Mouse (Mus musculus) CH12.LX (cell line): ENCODE results near the gene Fah. TPM values are rescaled to one million over a fixed set of nuclear protein-coding genes. Genes with fewer than 3 reads are reported as not detected.

Experiments
- DNase-seq: peaks from one replicate; pipeline ENCODE4 v3.0.0-alpha.2; 2013; ENCODE audit errors: extremely low read depth
- H3K27ac ChIP-seq: 2 replicates; pipeline ENCODE4 v1.5.1; 2012; ENCODE audit warnings: low read depth, mild to moderate bottlenecking, control low read depth, moderate library complexity; ENCODE audit not compliant: insufficient read depth
- H3K27me3 ChIP-seq: replicated peaks from 2 replicates; pipeline ENCODE3; 2012; ENCODE audit warnings: inconsistent platforms
- H3K36me3 ChIP-seq, 2 experiments: replicated peaks in 1 of 2; 2 replicates each; pipeline versions ENCODE3 to v1.6.1; 2012; ENCODE audit warnings: inconsistent platforms in 1 of 2, low read length in 1 of 2, mild to moderate bottlenecking in 1 of 2, mixed read lengths in 1 of 2, moderate library complexity in 1 of 2; ENCODE audit not compliant: control insufficient read depth in 1 of 2, insufficient read depth in 1 of 2
- H3K4me1 ChIP-seq, 2 experiments: 2 replicates each; pipeline ENCODE4 v1.6.1; 2012; ENCODE audit warnings: inconsistent platforms in 1 of 2, moderate library complexity in 1 of 2; ENCODE audit not compliant: insufficient read depth in 2 of 2, control insufficient read depth in 1 of 2
- H3K4me2 ChIP-seq: 2 replicates; pipeline ENCODE4 v1.6.1; 2012; ENCODE audit warnings: low read depth, mild to moderate bottlenecking, control low read depth; ENCODE audit not compliant: poor library complexity, insufficient read depth, severe bottlenecking
- H3K4me3 ChIP-seq, 3 experiments: fragments of 150-350 bp in 1 of 3; sonication (generic) in 1 of 3; replicated peaks in 1 of 3; 2 replicates each; pipeline versions ENCODE3 to v1.5.1; 2011 to 2012; ENCODE audit warnings: low read depth in 2 of 3, low read length in 2 of 3, mild to moderate bottlenecking in 2 of 3, moderate library complexity in 2 of 3, control low read depth in 1 of 3, improper control_type of control experiment in 1 of 3, inconsistent platforms in 1 of 3, mixed read lengths in 1 of 3; ENCODE audit not compliant: poor library complexity in 1 of 3
- H3K79me2 ChIP-seq: replicated peaks from 2 replicates; pipeline ENCODE4 v1.6.1; 2012; ENCODE audit warnings: mild to moderate bottlenecking, moderate library complexity; ENCODE audit not compliant: control insufficient read depth, poor library complexity, insufficient read depth, severe bottlenecking; ENCODE audit errors: extremely low read depth
- H3K9ac ChIP-seq: 2 replicates; pipeline ENCODE4 v1.6.1; 2012; ENCODE audit warnings: low read depth, mild to moderate bottlenecking, control low read depth, moderate library complexity; ENCODE audit not compliant: insufficient read depth
- H3K9me3 ChIP-seq: replicated peaks from 2 replicates; pipeline ENCODE3; 2012; ENCODE audit warnings: low read length, inconsistent platforms, mixed read lengths
- BHLHE40 ChIP-seq: IDR thresholded peaks from 2 replicates; pipeline ENCODE4 v1.6.1; 2011; ENCODE audit warnings: mild to moderate bottlenecking, low read depth, low read length, improper control_type of control experiment
- CHD1 ChIP-seq: IDR thresholded peaks from 2 replicates; pipeline ENCODE4 v1.6.1; 2012; ENCODE audit warnings: low read depth, low read length, improper control_type of control experiment, inconsistent platforms
- CHD2 ChIP-seq: IDR thresholded peaks from 2 replicates; pipeline ENCODE4 v1.6.1; 2011; ENCODE audit warnings: low read length, improper control_type of control experiment
- E2F4 ChIP-seq: IDR thresholded peaks from 2 replicates; pipeline ENCODE4 v1.6.1; 2011; ENCODE audit warnings: low read depth, low read length, improper control_type of control experiment; ENCODE audit not compliant: insufficient replicate concordance
- ELF1 ChIP-seq: IDR thresholded peaks from 2 replicates; pipeline ENCODE4 v1.6.1; 2014; ENCODE audit warnings: low read depth, mild to moderate bottlenecking, inconsistent platforms, low read length, improper control_type of control experiment
- GABPA ChIP-seq: IDR thresholded peaks from 2 replicates; pipeline ENCODE4 v1.6.1; 2012; ENCODE audit warnings: low read depth, low read length, improper control_type of control experiment, inconsistent platforms; ENCODE audit not compliant: insufficient replicate concordance
- HCFC1 ChIP-seq: IDR thresholded peaks from 2 replicates; pipeline ENCODE4 v1.6.1; 2012; ENCODE audit warnings: low read depth, mild to moderate bottlenecking, inconsistent platforms, low read length, improper control_type of control experiment
- IRF4 ChIP-seq: IDR thresholded peaks from 2 replicates; pipeline ENCODE4 v1.6.1; 2014; ENCODE audit warnings: low read depth, mild to moderate bottlenecking, inconsistent platforms, low read length, improper control_type of control experiment
- JUN ChIP-seq: IDR thresholded peaks from 2 replicates; pipeline ENCODE4 v1.6.1; 2011; ENCODE audit warnings: low read depth, mild to moderate bottlenecking, low read length, improper control_type of control experiment, moderate library complexity; ENCODE audit not compliant: insufficient read depth
- JUND ChIP-seq: conservative IDR thresholded peaks from 2 replicates; pipeline ENCODE4 v1.6.1; 2011; ENCODE audit warnings: low read depth, low read length, improper control_type of control experiment
- KAT2A ChIP-seq: IDR thresholded peaks from 2 replicates; pipeline ENCODE4 v1.6.1; 2012; ENCODE audit warnings: low read length, improper control_type of control experiment, inconsistent platforms; ENCODE audit not compliant: insufficient replicate concordance
- MAX ChIP-seq: IDR thresholded peaks from 2 replicates; pipeline ENCODE4 v1.6.1; 2011; ENCODE audit warnings: low read length, improper control_type of control experiment
- MAZ ChIP-seq: IDR thresholded peaks from 2 replicates; pipeline ENCODE4 v1.6.1; 2012; ENCODE audit warnings: low read depth, mild to moderate bottlenecking, inconsistent platforms, low read length, improper control_type of control experiment, moderate library complexity
- MEF2A ChIP-seq: IDR thresholded peaks from 2 replicates; pipeline ENCODE4 v1.6.1; 2014; ENCODE audit warnings: low read depth, mild to moderate bottlenecking, inconsistent platforms, low read length, improper control_type of control experiment, borderline replicate concordance
- MXI1 ChIP-seq: IDR thresholded peaks from 2 replicates; pipeline ENCODE4 v1.6.1; 2011; ENCODE audit warnings: mild to moderate bottlenecking, low read depth, low read length, improper control_type of control experiment
- MYC ChIP-seq: IDR thresholded peaks from 2 replicates; pipeline ENCODE4 v1.6.1; 2011; ENCODE audit warnings: low read depth, mild to moderate bottlenecking, improper control_type of control experiment, low read length
- NELFE ChIP-seq: IDR thresholded peaks from 2 replicates; pipeline ENCODE4 v1.6.1; 2011; ENCODE audit warnings: low read depth, low read length, improper control_type of control experiment
- NRF1 ChIP-seq: IDR thresholded peaks from 2 replicates; pipeline ENCODE4 v1.6.1; 2014; ENCODE audit warnings: low read depth, mild to moderate bottlenecking, inconsistent platforms, low read length, improper control_type of control experiment, moderate library complexity
- PAX5 ChIP-seq: IDR thresholded peaks from 2 replicates; pipeline ENCODE4 v1.6.1; 2012; ENCODE audit warnings: low read length, inconsistent platforms, mixed read lengths
- POLR2A ChIP-seq: IDR thresholded peaks from 2 replicates; pipeline ENCODE4 v1.6.1; 2011; ENCODE audit warnings: low read depth, mild to moderate bottlenecking, improper control_type of control experiment, low read length
- POLR2AphosphoS2 ChIP-seq: IDR thresholded peaks from 2 replicates; pipeline ENCODE4 v1.6.1; 2011; ENCODE audit warnings: low read depth, low read length, improper control_type of control experiment
- RAD21 ChIP-seq: IDR thresholded peaks from 2 replicates; pipeline ENCODE4 v1.6.1; 2011; ENCODE audit warnings: low read depth, mild to moderate bottlenecking, low read length, improper control_type of control experiment, moderate library complexity
- TBP ChIP-seq: conservative IDR thresholded peaks from 2 replicates; pipeline ENCODE4 v1.6.1; 2011; ENCODE audit warnings: low read depth, low read length, improper control_type of control experiment
- TCF12 ChIP-seq: IDR thresholded peaks from 2 replicates; pipeline ENCODE4 v1.6.1; 2014; ENCODE audit warnings: low read depth, mild to moderate bottlenecking, inconsistent platforms, low read length, improper control_type of control experiment
- UBTF ChIP-seq: IDR thresholded peaks from 2 replicates; pipeline ENCODE4 v1.6.1; 2012; ENCODE audit warnings: low read depth, mild to moderate bottlenecking, inconsistent platforms, low read length, improper control_type of control experiment, moderate library complexity
- USF1 ChIP-seq: IDR thresholded peaks from 2 replicates; pipeline ENCODE4 v1.6.1; 2014; ENCODE audit warnings: low read depth, mild to moderate bottlenecking, inconsistent platforms, low read length, improper control_type of control experiment
- USF2 ChIP-seq: conservative IDR thresholded peaks from 2 replicates; pipeline ENCODE4 v1.6.1; 2011; ENCODE audit warnings: low read depth, low read length, improper control_type of control experiment
- ZC3H11A ChIP-seq: IDR thresholded peaks from 2 replicates; pipeline ENCODE4 v1.6.1; 2012; ENCODE audit warnings: low read depth, mild to moderate bottlenecking, inconsistent platforms, low read length, improper control_type of control experiment
- ZMIZ1 ChIP-seq: IDR thresholded peaks from 2 replicates; pipeline ENCODE4 v1.6.1; 2012; ENCODE audit warnings: low read depth, mild to moderate bottlenecking, inconsistent platforms, low read length, improper control_type of control experiment
- ZNF384 ChIP-seq: IDR thresholded peaks from 2 replicates; pipeline ENCODE4 v1.6.1; 2012; ENCODE audit warnings: low read depth, low read length, improper control_type of control experiment, inconsistent platforms
- dilution Hi-C: fragments of 300-500 bp; cut with MboI; formaldehyde crosslinking; loops from 2 replicates; pipeline ENCODE4 v1.14.3; 2020; ENCODE audit warnings: low sequenced_read_pairs; ENCODE audit not compliant: extremely low pct_unique_long_range_greater_than_20kb, extremely low pct_ligation_motif_present
- in situ Hi-C: fragments of 300-500 bp; cut with MboI; formaldehyde crosslinking; loops from 3 replicates; pipeline ENCODE4 v1.14.3; 2019; ENCODE audit warnings: low sequenced_read_pairs, low pct_ligation_motif_present, low pct_unique_long_range_greater_than_20kb, mixed read lengths
- polyA plus RNA-seq: library from polyadenylated mRNA; unstranded; fragments of >175 nt; gene quantifications from 2 replicates; pipeline ENCODE4 v1.2.1, GENCODE M21; 2012; ENCODE audit warnings: low read depth; ENCODE audit not compliant: insufficient read length
- total RNA-seq, 2 experiments: library from RNA; depleted of rRNA; stranded (reverse); fragments of 300-350 nt in 1 of 2; fragments of >200 nt in 1 of 2; gene quantifications; 2 replicates each; pipeline ENCODE4 v1.2.3; 2012 to 2014

Fah gene
- total and polyA plus RNA-seq, 3 experiments, result 128 to 203 (median 167) TPM

GRCm38 (mm10) chr7:84600631-84601030 lies 5.9 kb downstream of the Fah start:
- Histone ChIP-seq H3K27ac (0 out of 2 replicates have a peak overlapping the region, but pooled peaks have one; percentile 10), H3K27me3 (no peaks in the 10 kb centered on the region), H3K4me1 (peaks cover 27 to 73% of the 10 kb centered on the region in 2 experiments), H3K36me3 (peaks cover 41 to 57% of the 10 kb centered on the region in 2 experiments), H3K4me2 (no peak overlapping the region), H3K4me3 (no peak overlapping the region), H3K9ac (no peak overlapping the region), H3K79me2 (peaks cover 41% of the 10 kb centered on the region), H3K9me3 (no peaks in the 10 kb centered on the region)
- no peak for DNase-seq
- dilution Hi-C loops (no loop called here), in situ Hi-C loops (no loop called here)
- TF ChIP-seq IRF4 (no peak), NRF1 (no peak), POLR2A (no peak), ELF1 (no peak), E2F4 (no peak), USF1 (no peak), UBTF (no peak), RAD21 (no peak), JUN (no peak), KAT2A (no peak), BHLHE40 (no peak), ZMIZ1 (no peak), MYC (no peak), USF2 (no peak), ZNF384 (no peak), TCF12 (no peak), TBP (no peak)

DNA sequence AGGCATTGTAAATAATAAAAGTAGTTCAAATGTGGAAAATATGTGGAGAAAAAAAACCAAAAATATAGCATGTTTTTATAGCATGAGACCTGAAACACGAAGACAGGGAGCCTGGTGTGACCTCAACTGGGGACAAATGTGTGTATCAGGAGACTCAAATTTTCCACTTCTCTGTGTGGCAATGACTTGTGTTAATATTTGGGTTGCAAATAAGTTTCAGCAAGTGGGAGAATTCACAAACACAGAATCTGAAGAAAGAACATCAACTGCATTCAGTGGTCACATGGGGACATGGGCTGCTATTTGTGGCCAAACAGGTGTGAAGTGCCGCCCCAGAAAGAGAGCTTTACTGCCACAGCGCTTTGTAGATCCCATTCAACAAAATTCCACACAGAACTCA lies 9.9 kb downstream of the Fah start:
- peak; percentile 91 for DNase-seq
- no peaks in the 10 kb centered on the region for H3K9me3 ChIP-seq
- H3K27me3 ChIP-seq, result no peaks in the 10 kb centered on the region
- dilution Hi-C loops (no loop called here), in situ Hi-C loops (loop anchor here (10.0 kb wide), 1 partner anchor 178 kb away; no protein-coding TSS in a partner anchor)
- peaks cover 5% of the 10 kb centered on the region; the same call in 1 of the 2 replicates for H3K79me2 ChIP-seq
- peaks cover 51 to 81% of the 10 kb centered on the region in 2 experiments for H3K36me3 ChIP-seq
- H3K4me2 ChIP-seq, result peak overlapping the region; percentile 46
- no peak overlapping the region for H3K4me3 ChIP-seq
- 0 out of 2 replicates have a peak overlapping the region, but pooled peaks have one; percentile 54 for H3K9ac ChIP-seq
- peaks cover 54 to 98% of the 10 kb centered on the region in 2 experiments for H3K4me1 ChIP-seq
- H3K27ac ChIP-seq, result peak overlapping the region; percentile 98
- TF ChIP-seq POLR2A (no peak; the same call in 1 of the 2 replicates), MAZ (peak; percentile 74), MEF2A (peak; percentile 97), USF2 (peak; percentile 76), UBTF (no peak), ELF1 (no peak), PAX5 (no peak), ZNF384 (peak; percentile 85), CHD2 (peak; percentile 88), GABPA (no peak), NELFE (no peak), TCF12 (peak; percentile 96), E2F4 (0 out of 2 replicates have a peak, but pooled peaks have one; percentile 64), USF1 (peak; percentile 81), NRF1 (no peak), KAT2A (no peak), BHLHE40 (peak; percentile 92), MXI1 (no peak; the same call in 1 of the 2 replicates), POLR2AphosphoS2 (0 out of 2 replicates have a peak, but pooled peaks have one; percentile 45), ZC3H11A (no peak), CHD1 (no peak), ZMIZ1 (no peak; the same call in 1 of the 2 replicates), JUND (peak; percentile 99), RAD21 (no peak; the same call in 1 of the 2 replicates), MAX (peak; percentile 93), HCFC1 (no peak), MYC (peak; percentile 97)
